Mouse (Mus musculus) ES-Bruce4 (cell line): ENCODE measurements around the gene Ncan. TPM values are rescaled to one million over a fixed set of nuclear protein-coding genes. Genes with fewer than 3 reads are reported as not detected.

ENCODE experiments used
- H3K27ac ChIP-seq: 2 replicates; pipeline ENCODE4 v1.5.1; 2012; ENCODE audit warnings: low read length, inconsistent platforms; ENCODE audit not compliant: insufficient read depth
- H3K27me3 ChIP-seq: 2 replicates; pipeline ENCODE4 v1.6.1; 2012; ENCODE audit warnings: mild to moderate bottlenecking, low read length, inconsistent platforms; ENCODE audit not compliant: control insufficient read depth, poor library complexity, insufficient read depth, severe bottlenecking
- H3K36me3 ChIP-seq: 2 replicates; pipeline ENCODE4 v1.6.1; 2012; ENCODE audit warnings: inconsistent platforms, mild to moderate bottlenecking, low read length, moderate library complexity; ENCODE audit not compliant: control insufficient read depth, poor library complexity, insufficient read depth, severe bottlenecking
- H3K4me1 ChIP-seq: one replicate; pipeline ENCODE4 v1.8.1; 2011; ENCODE audit warnings: low read length; ENCODE audit not compliant: control insufficient read depth, insufficient read depth
- H3K4me3 ChIP-seq: 2 replicates; pipeline ENCODE4 v1.5.1; 2011; ENCODE audit warnings: low read depth, mild to moderate bottlenecking, low read length
- H3K9ac ChIP-seq: 2 replicates; pipeline ENCODE4 v1.6.1; 2012; ENCODE audit warnings: low read depth, mild to moderate bottlenecking, inconsistent platforms; ENCODE audit not compliant: poor library complexity, severe bottlenecking
- H3K9me3 ChIP-seq: replicated peaks from 2 replicates; pipeline ENCODE4 v1.6.1; 2012; ENCODE audit warnings: mild to moderate bottlenecking, low read length, inconsistent platforms; ENCODE audit not compliant: control insufficient read depth, poor library complexity, insufficient read depth, severe bottlenecking
- CTCF ChIP-seq: IDR thresholded peaks from one replicate; pipeline ENCODE4 v1.8.1; 2011; ENCODE audit warnings: low read depth, low read length
- EP300 ChIP-seq: IDR thresholded peaks from 2 replicates; pipeline ENCODE4 v1.6.1; 2011; ENCODE audit warnings: low read depth, low read length; ENCODE audit not compliant: insufficient read depth
- POLR2A ChIP-seq: IDR thresholded peaks from one replicate; pipeline ENCODE4 v1.8.1; 2011; ENCODE audit warnings: low read length; ENCODE audit not compliant: insufficient read depth
- polyA plus RNA-seq: library from polyadenylated mRNA; stranded (reverse); fragments of >200 nt; gene quantifications from 2 replicates; pipeline ENCODE4 v1.2.4, GENCODE M21; 2011; ENCODE audit warnings: low read depth; ENCODE audit not compliant: missing spikeins, insufficient read depth, insufficient read length

Gene Ncan
- polyA plus RNA-seq, 1 experiment: 1.4 TPM

DNA sequence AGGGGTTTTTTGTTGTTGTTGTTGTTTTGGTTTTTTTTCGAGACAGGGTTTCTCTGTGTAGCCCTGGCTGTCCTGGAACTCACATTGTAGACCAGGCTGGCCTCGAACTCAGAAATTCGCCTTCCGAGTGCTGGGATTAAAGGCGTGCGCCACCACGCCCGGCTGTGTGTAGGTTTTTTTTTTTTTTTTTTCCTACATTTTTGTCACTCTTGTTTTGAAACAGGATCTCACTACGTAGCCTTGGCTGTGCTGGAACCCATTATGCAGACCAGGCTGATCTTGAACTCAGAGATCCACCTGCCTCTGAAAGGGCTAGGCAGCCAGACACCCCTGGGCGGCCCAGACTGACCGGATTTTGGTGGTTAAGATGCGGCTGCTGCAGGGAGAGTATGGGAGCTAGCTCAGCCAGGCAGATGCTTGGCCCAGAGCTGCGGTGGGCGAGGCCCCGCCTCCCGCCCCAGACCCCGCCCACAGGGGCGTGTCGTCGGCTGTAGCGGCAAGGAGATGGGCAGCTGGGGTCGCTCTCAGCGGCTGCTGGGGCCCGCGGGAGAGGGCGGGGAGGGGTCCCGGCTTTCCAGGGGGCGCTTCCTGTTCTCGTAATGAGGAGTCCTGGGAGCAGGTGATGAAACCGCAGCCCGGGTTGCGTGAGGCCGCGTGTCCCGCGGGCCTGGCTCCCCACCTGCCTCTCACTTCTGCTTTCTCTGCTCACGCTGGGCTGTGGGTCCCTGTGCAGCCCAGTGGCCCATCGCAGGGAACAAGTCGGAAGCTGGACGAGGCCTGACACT is 37.6 kb upstream of the Ncan start:
- Histone ChIP-seq H3K4me3 (peak overlapping the region; percentile 69), H3K4me1 (peaks cover 2% of the 10 kb centered on the region), H3K9me3 (no peaks in the 10 kb centered on the region), H3K36me3 (no peaks in the 10 kb centered on the region), H3K27me3 (no peaks in the 10 kb centered on the region), H3K27ac (peak overlapping the region; percentile 33), H3K9ac (peak overlapping the region; percentile 78)
- TF ChIP-seq POLR2A (no peak), EP300 (0 out of 2 replicates have a peak, but pooled peaks have one; percentile 2)

DNA sequence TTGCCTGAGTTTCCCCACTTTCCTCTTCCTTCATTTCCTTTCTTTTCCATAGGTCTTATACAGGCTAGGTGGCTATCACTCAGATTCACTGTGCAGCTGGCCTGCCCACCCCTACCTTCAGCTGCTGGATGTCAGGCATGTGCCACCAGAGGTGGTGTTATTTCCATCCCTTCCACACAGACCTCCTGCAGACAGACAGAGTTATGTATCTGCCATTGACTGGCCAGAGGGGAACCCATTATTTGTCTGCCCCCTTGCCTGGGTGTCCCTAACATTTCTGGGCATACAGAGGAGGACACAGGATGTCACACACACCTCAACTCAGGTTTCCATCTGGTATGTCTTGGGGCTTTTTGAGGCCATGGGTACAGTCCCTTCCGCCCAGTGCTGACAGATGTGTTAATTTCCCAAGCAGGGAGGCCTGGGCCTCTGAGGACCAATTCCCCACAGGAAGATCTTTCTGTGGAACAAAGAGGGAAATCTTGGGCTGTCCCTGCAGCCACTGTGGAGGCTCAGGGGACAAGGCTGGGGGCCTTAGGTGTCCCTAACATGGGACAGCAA is 36.6 kb upstream of the Ncan start:
- Histone ChIP-seq H3K9ac (0 out of 2 replicates have a peak overlapping the region, but pooled peaks have one; percentile 0), H3K27ac (no peak overlapping the region), H3K4me1 (peaks cover 2% of the 10 kb centered on the region), H3K9me3 (no peaks in the 10 kb centered on the region), H3K27me3 (no peaks in the 10 kb centered on the region), H3K36me3 (no peaks in the 10 kb centered on the region), H3K4me3 (no peak overlapping the region)
- no peak for TF ChIP-seq CTCF

DNA sequence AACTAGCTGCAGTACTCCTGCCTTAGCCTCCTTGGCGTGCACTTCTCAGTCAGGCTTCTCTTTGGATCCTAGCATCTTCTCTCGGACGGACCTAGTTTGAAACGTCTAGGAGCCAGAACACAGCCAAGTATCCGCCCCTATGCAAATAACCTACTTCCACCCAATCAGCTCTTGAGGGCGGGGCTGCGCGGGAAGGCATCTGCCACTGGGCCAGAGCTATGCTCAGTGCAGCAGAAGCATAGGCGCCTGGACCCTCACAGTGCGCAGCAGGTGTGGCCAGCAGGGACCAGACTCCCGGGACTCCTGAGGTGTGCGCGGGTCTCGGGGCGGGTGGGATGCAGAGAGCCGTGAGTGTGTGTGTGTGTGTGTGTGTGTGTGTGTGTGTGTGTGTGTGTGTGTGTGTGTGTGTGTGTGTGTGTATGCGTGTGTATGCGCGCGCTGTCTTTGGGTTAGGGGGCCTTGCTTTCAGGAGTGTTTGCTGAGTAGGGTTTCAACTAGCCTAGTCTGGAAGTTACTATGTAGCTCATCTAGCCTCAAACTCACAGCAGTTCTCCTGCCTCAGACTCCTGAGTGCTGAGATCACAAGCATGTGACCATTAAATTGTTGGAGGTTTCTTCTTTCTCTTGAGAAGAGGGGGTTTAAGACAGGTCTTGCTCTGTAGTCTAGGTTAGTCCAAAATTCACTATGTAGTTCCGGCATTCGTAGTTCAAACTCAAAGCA is 32.0 kb upstream of the Ncan start:
- peaks cover 11% of the 10 kb centered on the region for H3K4me1 ChIP-seq
- H3K4me3 ChIP-seq: peak overlapping the region; percentile 48
- no peaks in the 10 kb centered on the region for H3K9me3 ChIP-seq
- peak overlapping the region; percentile 43 for H3K9ac ChIP-seq
- TF ChIP-seq POLR2A (peak; percentile 81), EP300 (no peak), CTCF (no peak)
- no peaks in the 10 kb centered on the region for H3K36me3 ChIP-seq
- H3K27ac ChIP-seq: no peak overlapping the region; the same call in 1 of the 2 replicates
- no peaks in the 10 kb centered on the region for H3K27me3 ChIP-seq

DNA sequence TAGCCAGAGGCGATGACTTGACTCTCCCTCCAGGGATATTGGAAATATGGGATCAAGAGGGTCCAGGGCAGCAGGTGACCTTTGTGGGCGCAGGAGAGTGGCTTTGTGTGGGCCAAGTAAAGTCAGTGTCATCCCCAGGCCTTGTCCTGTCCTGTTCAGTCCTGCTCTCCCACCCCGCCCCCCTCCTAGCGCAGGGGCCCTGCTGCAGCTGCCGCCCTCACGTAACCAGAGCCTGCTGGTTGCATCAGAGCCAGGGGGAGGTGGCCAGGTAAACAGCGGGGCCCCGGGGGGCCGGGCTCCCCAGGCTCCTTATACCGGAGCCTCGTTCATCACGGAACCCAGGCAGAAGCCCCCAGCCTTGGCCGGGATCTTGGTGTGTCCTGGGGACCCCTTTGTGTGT is 29.5 kb upstream of the Ncan start:
- H3K4me3 ChIP-seq: peak overlapping the region; percentile 12
- peak overlapping the region; percentile 19 for H3K9ac ChIP-seq
- no peaks in the 10 kb centered on the region; the same call in 1 of the 2 replicates for H3K36me3 ChIP-seq
- H3K4me1 ChIP-seq: peaks cover 11% of the 10 kb centered on the region
- peak overlapping the region; percentile 40; the same call in 1 of the 2 replicates for H3K27ac ChIP-seq
- TF ChIP-seq CTCF (no peak), POLR2A (no peak), EP300 (peak; percentile 83; the same call in 1 of the 2 replicates)
- H3K9me3 ChIP-seq: no peaks in the 10 kb centered on the region
- no peaks in the 10 kb centered on the region for H3K27me3 ChIP-seq

DNA sequence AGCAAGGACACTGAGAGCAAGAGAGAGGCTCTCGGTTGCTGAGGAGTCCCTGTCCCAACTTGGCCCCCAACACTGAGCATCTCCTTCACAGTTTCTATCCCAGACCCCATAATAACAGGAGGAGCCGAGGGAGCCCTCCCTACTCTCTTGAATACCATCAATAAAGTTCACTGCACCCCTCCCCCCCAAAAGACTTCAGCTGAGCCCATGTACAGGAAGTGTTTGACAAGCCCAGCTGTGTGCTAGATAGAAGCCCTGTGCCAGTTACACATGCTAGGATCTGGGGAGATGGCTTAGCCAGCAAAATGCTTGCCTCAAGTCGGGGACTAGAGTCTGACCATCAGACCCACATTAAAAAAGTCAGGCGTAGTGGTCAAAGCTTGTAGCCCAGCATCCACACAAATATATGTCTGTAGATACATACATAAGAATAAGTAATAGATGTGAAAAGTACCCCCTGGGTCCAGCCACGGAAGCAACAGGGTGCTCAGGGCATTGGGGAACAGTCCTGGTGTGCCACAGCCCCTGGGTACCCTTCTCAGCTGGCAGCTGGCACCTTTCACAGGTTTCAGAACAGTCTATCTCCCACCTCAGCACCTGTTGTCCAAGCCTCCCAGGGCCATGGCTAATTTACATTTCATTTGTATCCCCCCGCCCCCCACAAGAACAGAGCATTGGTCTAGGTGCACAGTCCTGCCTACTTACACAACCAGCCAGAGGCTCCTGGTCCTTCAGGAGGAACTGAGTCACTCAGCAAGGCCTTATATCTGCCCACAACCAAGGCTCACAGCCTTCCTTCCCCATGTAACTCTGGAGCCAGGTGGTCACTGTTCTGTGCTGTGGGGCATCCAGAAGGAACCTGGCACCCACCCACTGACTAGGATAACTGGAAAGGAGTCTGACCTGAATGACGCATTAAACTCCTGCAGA is 27.3 kb upstream of the Ncan start:
- H3K9me3 ChIP-seq: no peaks in the 10 kb centered on the region
- TF ChIP-seq CTCF (no peak), POLR2A (no peak), EP300 (no peak)

More for the DNA sequence above, 27.3 kb upstream of the Ncan start:
- Histone ChIP-seq H3K36me3 (peaks cover 2% of the 10 kb centered on the region; the same call in 1 of the 2 replicates), H3K27ac (no peak overlapping the region), H3K4me1 (peaks cover 11% of the 10 kb centered on the region), H3K27me3 (no peaks in the 10 kb centered on the region), H3K9ac (no peak overlapping the region), H3K4me3 (no peak overlapping the region)
